Comparison of ENCODE assay signal across 13 mouse cellular contexts in the genomic region with DNA sequence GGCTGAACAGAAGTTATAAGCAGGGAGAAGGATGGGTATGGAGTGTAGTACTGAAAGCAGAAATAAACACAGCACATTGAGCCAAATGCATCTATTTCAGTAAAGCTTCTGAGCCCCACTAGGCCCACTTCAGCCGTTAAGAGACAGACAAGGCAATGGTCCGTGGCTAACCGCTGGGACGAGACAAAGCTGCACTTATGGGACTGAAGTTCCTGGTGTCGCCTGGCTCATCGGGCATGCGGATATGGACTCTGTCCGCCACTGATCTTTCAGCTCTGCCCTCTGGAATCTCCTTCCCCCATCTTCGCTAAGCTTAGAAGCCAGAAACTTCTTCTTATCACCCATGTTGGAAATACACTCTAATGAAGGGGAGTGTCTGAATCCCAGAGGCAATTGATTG.
A peak's percentile ranks its signal among the peaks of the same experiment; 100 is the strongest.
DNase-seq lines count a peak whose midpoint lies in the region; ATAC-seq and TF ChIP-seq lines count a peak whose summit lies in the region.
"Had no signal": no experiment of that assay in that cellular context is flagged by ENCODE, and none has a peak within 500 bp of the region (broad histone marks: within the 10 kb centered on the region; RNA-seq: fewer than 3 reads in every experiment).

No protein-coding gene starts in this region.

- H3K27me3 ChIP-seq in heart, embryonic 13.5 days (replicated peaks), result no peaks in the 10 kb centered on the region
- no peaks in the 10 kb centered on the region for H3K27me3 ChIP-seq in limb, embryonic 13.5 days
- H3K27me3 ChIP-seq in limb, embryonic 10.5 days (ENCODE audit: low read depth, poor library complexity, severe bottlenecking), result no peaks in the 10 kb centered on the region
- no peaks in the 10 kb centered on the region for H3K27me3 ChIP-seq in heart, postnatal 0 days (ENCODE audit: control insufficient read depth, insufficient read depth, low read length)
- H3K27me3 ChIP-seq in stomach, embryonic 14.5 days (ENCODE audit: control insufficient read depth, insufficient read depth, low read length), result no peaks in the 10 kb centered on the region
- H3K27me3 ChIP-seq: embryonic facial prominence, embryonic 13.5 days; liver, embryonic 13.5 days had no signal

- no peak for TF ChIP-seq CTCF in heart, postnatal 0 days (IDR thresholded peaks at IDR 0.05; ENCODE audit: low read depth)

- peak overlapping the region; percentile 56 for H3K27ac ChIP-seq in heart, embryonic 13.5 days (replicated peaks)
- H3K27ac ChIP-seq in limb, embryonic 13.5 days, result 0 out of 2 replicates have a peak overlapping the region, but pooled peaks have one; percentile 10
- H3K27ac ChIP-seq in limb, embryonic 10.5 days, result no peak overlapping the region
- peak overlapping the region; percentile 72 for H3K27ac ChIP-seq in heart, postnatal 0 days (ENCODE audit: low read depth)
- 0 out of 2 replicates have a peak overlapping the region, but pooled peaks have one; percentile 16 for H3K27ac ChIP-seq in stomach, embryonic 14.5 days (ENCODE audit: low read length)
- H3K27ac ChIP-seq: embryonic facial prominence, embryonic 13.5 days; liver, embryonic 13.5 days; macrophage had no signal

- 62% methylated on average over 9 of the region's 9 CpGs for WGBS in heart, embryonic 13.5 days
- 88% methylated on average over 9 of the region's 9 CpGs for WGBS in limb, embryonic 13.5 days
- WGBS in limb, embryonic 10.5 days, result 93% methylated on average over 9 of the region's 9 CpGs
- WGBS in heart, postnatal 0 days, result 51% methylated on average over 9 of the region's 9 CpGs
- 75% methylated on average over 9 of the region's 9 CpGs for WGBS in stomach, embryonic 14.5 days

- no peak for DNase-seq in heart, adult 8-10 months (ENCODE audit: low spot score)
- DNase-seq in limb, embryonic 10.5 days (ENCODE audit: low spot score), result no peak
- no peak for DNase-seq in heart, postnatal 0 days (ENCODE audit: low spot score)
- DNase-seq in layer of hippocampus, postnatal 10 days (ENCODE audit: low spot score in 2 of 2), result no peak
- DNase-seq: adrenal gland, postnatal 25 days; cerebellum, postnatal 36 days; liver, embryonic 13.5 days; spleen, adult 18-20 months had no signal

- no peaks in the 10 kb centered on the region for H3K36me3 ChIP-seq in heart, embryonic 13.5 days
- H3K36me3 ChIP-seq in limb, embryonic 13.5 days, result no peaks in the 10 kb centered on the region
- no peaks in the 10 kb centered on the region for H3K36me3 ChIP-seq in limb, embryonic 10.5 days
- no peaks in the 10 kb centered on the region for H3K36me3 ChIP-seq in heart, postnatal 0 days (replicated peaks; ENCODE audit: control insufficient read depth, insufficient read depth, low read length)
- H3K36me3 ChIP-seq in stomach, embryonic 14.5 days (ENCODE audit: control insufficient read depth, insufficient read depth, low read length), result no peaks in the 10 kb centered on the region
- H3K36me3 ChIP-seq: embryonic facial prominence, embryonic 13.5 days; liver, embryonic 13.5 days had no signal

- peak overlapping the region; percentile 24 for H3K4me2 ChIP-seq in heart, embryonic 13.5 days
- no peak overlapping the region for H3K4me2 ChIP-seq in limb, embryonic 13.5 days (replicated peaks)
- peak overlapping the region; percentile 21; the same call in 1 of the 2 replicates for H3K4me2 ChIP-seq in heart, postnatal 0 days (ENCODE audit: low read depth, low read length)
- no peak overlapping the region for H3K4me2 ChIP-seq in stomach, embryonic 14.5 days (replicated peaks; ENCODE audit: low read depth, low read length)
- H3K4me2 ChIP-seq: embryonic facial prominence, embryonic 13.5 days; liver, embryonic 13.5 days had no signal

- no peak overlapping the region for H3K4me3 ChIP-seq in heart, embryonic 13.5 days
- H3K4me3 ChIP-seq in limb, embryonic 13.5 days, result no peak overlapping the region
- no peak overlapping the region for H3K4me3 ChIP-seq in limb, embryonic 10.5 days
- no peak overlapping the region for H3K4me3 ChIP-seq in heart, postnatal 0 days (ENCODE audit: low read depth, low read length)
- H3K4me3 ChIP-seq in stomach, embryonic 14.5 days (ENCODE audit: low read depth, low read length), result no peak overlapping the region
- H3K4me3 ChIP-seq: embryonic facial prominence, embryonic 13.5 days; liver, embryonic 13.5 days had no signal

- peaks cover 44% of the 10 kb centered on the region for H3K4me1 ChIP-seq in heart, embryonic 13.5 days
- peaks cover 32% of the 10 kb centered on the region for H3K4me1 ChIP-seq in limb, embryonic 13.5 days
- peaks cover 4% of the 10 kb centered on the region for H3K4me1 ChIP-seq in limb, embryonic 10.5 days
- H3K4me1 ChIP-seq in heart, postnatal 0 days (ENCODE audit: control insufficient read depth, insufficient read depth), result peaks cover 24% of the 10 kb centered on the region
- H3K4me1 ChIP-seq in stomach, embryonic 14.5 days (ENCODE audit: control insufficient read depth, insufficient read depth, low read length), result peaks cover 8% of the 10 kb centered on the region; the same call in 1 of the 2 replicates
- H3K4me1 ChIP-seq: liver, embryonic 13.5 days had no signal

- no peak overlapping the region for H3K9ac ChIP-seq in heart, embryonic 13.5 days
- no peak overlapping the region for H3K9ac ChIP-seq in limb, embryonic 13.5 days
- no peak overlapping the region for H3K9ac ChIP-seq in heart, postnatal 0 days (replicated peaks; ENCODE audit: low read depth, low read length)
- H3K9ac ChIP-seq in stomach, embryonic 14.5 days (replicated peaks; ENCODE audit: low read depth, low read length), result no peak overlapping the region
- H3K9ac ChIP-seq: embryonic facial prominence, embryonic 13.5 days; liver, embryonic 13.5 days had no signal

- TF ChIP-seq EP300 in heart, postnatal 0 days (IDR thresholded peaks at IDR 0.05; ENCODE audit: low read depth), result no peak

- H3K9me3 ChIP-seq in heart, embryonic 13.5 days, result no peaks in the 10 kb centered on the region
- no peaks in the 10 kb centered on the region for H3K9me3 ChIP-seq in limb, embryonic 13.5 days
- H3K9me3 ChIP-seq in limb, embryonic 10.5 days (replicated peaks), result no peaks in the 10 kb centered on the region
- H3K9me3 ChIP-seq in heart, postnatal 0 days (replicated peaks; ENCODE audit: control insufficient read depth, low read length), result no peaks in the 10 kb centered on the region
- H3K9me3 ChIP-seq in stomach, embryonic 14.5 days (ENCODE audit: control insufficient read depth, low read depth, low read length), result no peaks in the 10 kb centered on the region
- H3K9me3 ChIP-seq: embryonic facial prominence, embryonic 13.5 days had no signal

- ATAC-seq in heart, embryonic 13.5 days (ENCODE audit: extremely low read depth, insufficient number of reproducible peaks, low FRiP score, low TSS enrichment), result no peak
- no peak for ATAC-seq in limb, embryonic 13.5 days (ENCODE audit: low FRiP score, low read depth)
- peak; percentile 22; the same call in 1 of the 2 replicates for ATAC-seq in heart, postnatal 0 days (ENCODE audit: insufficient read depth, low read depth)
- ATAC-seq in stomach, embryonic 14.5 days (ENCODE audit: insufficient number of reproducible peaks, insufficient read depth, low FRiP score, low read depth), result no peak

Comparison
In these comparisons a context has a peak if more than half of its experiments do, and no peak if none do; other contexts are left out.
1. H3K4me2 ChIP-seq: peak in heart, embryonic 13.5 days (single experiment) and heart, postnatal 0 days (single experiment); none in limb, embryonic 13.5 days (single experiment) and stomach, embryonic 14.5 days (single experiment).